18 mouse cellular contexts compared by ENCODE assay signal in the genomic region with DNA sequence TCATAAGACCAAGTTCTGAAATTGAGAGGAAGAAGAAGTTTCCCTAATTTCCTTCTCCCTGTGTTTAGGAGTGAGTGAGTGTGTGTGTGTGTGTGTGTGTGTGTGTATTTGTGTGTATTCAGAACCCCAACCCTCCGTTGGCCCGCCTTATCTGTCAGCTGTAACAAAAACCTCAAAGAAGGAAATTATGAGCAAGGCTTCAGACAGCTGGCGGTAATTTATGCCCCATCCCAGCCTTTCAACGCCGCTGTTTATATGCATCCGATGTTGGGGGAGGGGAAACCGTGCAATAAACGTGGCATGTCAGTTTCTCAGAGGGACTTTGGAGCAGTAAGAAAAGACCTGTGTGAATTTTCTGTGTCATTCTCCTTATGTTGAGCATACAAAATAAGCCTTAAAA. TPM values are rescaled to one million over a fixed set of nuclear protein-coding genes. Genes with fewer than 3 reads are reported as not detected.
DNase-seq lines count a peak whose midpoint lies in the region; ATAC-seq and TF ChIP-seq lines count a peak whose summit lies in the region.
"Had no signal": no experiment of that assay in that cellular context is flagged by ENCODE, and none has a peak within 500 bp of the region (broad histone marks: within the 10 kb centered on the region; RNA-seq: fewer than 3 reads in every experiment).

No protein-coding gene starts in this region.

- no peak for TF ChIP-seq EP300 in CH12.LX (IDR thresholded peaks at IDR 0.05; ENCODE audit: low read length)

- no peaks in the 10 kb centered on the region for H3K9me3 ChIP-seq in hindbrain, embryonic 10.5 days
- H3K9me3 ChIP-seq in hindbrain, embryonic 14.5 days (ENCODE audit: control insufficient read depth, low read length): no peaks in the 10 kb centered on the region
- H3K9me3 ChIP-seq in CH12.LX (replicated peaks; ENCODE audit: low read length): no peaks in the 10 kb centered on the region
- H3K9me3 ChIP-seq: hindbrain, embryonic 12.5 days; limb, embryonic 12.5 days; liver, embryonic 13.5 days; lung, embryonic 15.5 days had no signal

- H3K27ac ChIP-seq in hindbrain, embryonic 10.5 days: no peak overlapping the region
- no peak overlapping the region for H3K27ac ChIP-seq in hindbrain, embryonic 14.5 days
- no peak overlapping the region for H3K27ac ChIP-seq in CH12.LX (ENCODE audit: insufficient read depth, low read depth)
- H3K27ac ChIP-seq: hindbrain, embryonic 12.5 days; limb, embryonic 12.5 days; liver, embryonic 13.5 days; lung, embryonic 15.5 days had no signal

- no peak for TF ChIP-seq POLR2A in CH12.LX (IDR thresholded peaks at IDR 0.05; ENCODE audit: low read depth, low read length)
- TF ChIP-seq POLR2A in brain, embryonic 14.5 days (IDR thresholded peaks at IDR 0.05; ENCODE audit: borderline replicate concordance, extremely low read depth, insufficient read depth, insufficient read length, poor library complexity, severe bottlenecking): no peak

- ATAC-seq in hindbrain, embryonic 14.5 days (ENCODE audit: low FRiP score): no peak
- peak; percentile 37; the same call in 1 of the 2 replicates for ATAC-seq in megakaryocyte progenitor cell, adult 5-6 weeks (replicated peaks; ENCODE audit: poor library complexity)
- ATAC-seq: intestine, postnatal 0 days had no signal

- 44% methylated on average over 8 of the region's 8 CpGs for WGBS in hindbrain, embryonic 10.5 days
- WGBS in hindbrain, embryonic 14.5 days: 13% methylated on average over 8 of the region's 8 CpGs

- no peaks in the 10 kb centered on the region for H3K36me3 ChIP-seq in hindbrain, embryonic 10.5 days
- no peaks in the 10 kb centered on the region for H3K36me3 ChIP-seq in hindbrain, embryonic 14.5 days (replicated peaks; ENCODE audit: control insufficient read depth, insufficient read depth)
- H3K36me3 ChIP-seq in CH12.LX (replicated peaks in 1 of 2; ENCODE audit: control insufficient read depth in 1 of 2, insufficient read depth in 1 of 2, low read length in 1 of 2): no peaks in the 10 kb centered on the region
- H3K36me3 ChIP-seq: hindbrain, embryonic 12.5 days; limb, embryonic 12.5 days; liver, embryonic 13.5 days; lung, embryonic 15.5 days had no signal

- TF ChIP-seq CTCF in CH12.LX (conservative IDR thresholded peaks at IDR 0.05 in 1 of 2, IDR thresholded peaks at IDR 0.05 in 1 of 2; ENCODE audit: low read depth in 2 of 2, low read length in 2 of 2): no peak
- no peak for TF ChIP-seq CTCF in brain, embryonic 14.5 days (IDR thresholded peaks at IDR 0.05; ENCODE audit: borderline replicate concordance, extremely low read depth, insufficient read depth, insufficient read length)

- no peak overlapping the region for H3K9ac ChIP-seq in hindbrain, embryonic 14.5 days
- H3K9ac ChIP-seq in CH12.LX (ENCODE audit: insufficient read depth, low read depth): no peak overlapping the region
- H3K9ac ChIP-seq: hindbrain, embryonic 12.5 days; limb, embryonic 12.5 days; liver, embryonic 13.5 days; lung, embryonic 15.5 days had no signal

- TF ChIP-seq RAD21 in CH12.LX (IDR thresholded peaks at IDR 0.05; ENCODE audit: low read depth, low read length): no peak

- no peaks in the 10 kb centered on the region for H3K79me2 ChIP-seq in CH12.LX (replicated peaks; ENCODE audit: control insufficient read depth, extremely low read depth, insufficient read depth, poor library complexity, severe bottlenecking)

- H3K4me1 ChIP-seq in hindbrain, embryonic 10.5 days (replicated peaks): peaks cover 25% of the 10 kb centered on the region
- H3K4me1 ChIP-seq in hindbrain, embryonic 14.5 days (replicated peaks; ENCODE audit: control insufficient read depth, insufficient read depth, low read length): peaks cover 4% of the 10 kb centered on the region; the same call in 1 of the 2 replicates
- peaks cover 2 to 35% of the 10 kb centered on the region in 2 experiments; a peak in 2 of 4 replicates for H3K4me1 ChIP-seq in CH12.LX (ENCODE audit: control insufficient read depth in 1 of 2, insufficient read depth in 2 of 2)
- H3K4me1 ChIP-seq: liver, embryonic 13.5 days; lung, embryonic 15.5 days had no signal

- H3K4me2 ChIP-seq in hindbrain, embryonic 14.5 days (replicated peaks): no peak overlapping the region
- H3K4me2 ChIP-seq in CH12.LX (ENCODE audit: insufficient read depth, low read depth, poor library complexity, severe bottlenecking): no peak overlapping the region
- H3K4me2 ChIP-seq: hindbrain, embryonic 12.5 days; limb, embryonic 12.5 days; liver, embryonic 13.5 days; lung, embryonic 15.5 days had no signal

- in situ Hi-C loops in CH12.LX (cut with MboI; ENCODE audit: low pct_ligation_motif_present, low pct_unique_long_range_greater_than_20kb, low sequenced_read_pairs): no loop called here

- H3K27me3 ChIP-seq in hindbrain, embryonic 10.5 days (ENCODE audit: insufficient read depth, poor library complexity, severe bottlenecking): no peaks in the 10 kb centered on the region
- H3K27me3 ChIP-seq in hindbrain, embryonic 14.5 days (ENCODE audit: control insufficient read depth, insufficient read depth, low read length): no peaks in the 10 kb centered on the region
- H3K27me3 ChIP-seq in CH12.LX (replicated peaks): no peaks in the 10 kb centered on the region
- H3K27me3 ChIP-seq: hindbrain, embryonic 12.5 days; liver, embryonic 13.5 days; lung, embryonic 15.5 days had no signal

- dilution Hi-C loops in CH12.LX (cut with MboI; ENCODE audit: extremely low pct_ligation_motif_present, extremely low pct_unique_long_range_greater_than_20kb, low sequenced_read_pairs): no loop called here

- no peak overlapping the region for H3K4me3 ChIP-seq in hindbrain, embryonic 10.5 days
- no peak overlapping the region for H3K4me3 ChIP-seq in hindbrain, embryonic 14.5 days (replicated peaks; ENCODE audit: low read length)
- H3K4me3 ChIP-seq in CH12.LX (replicated peaks in 1 of 3; ENCODE audit: low read depth in 2 of 3, low read length in 2 of 3, poor library complexity in 1 of 3): no peak overlapping the region
- H3K4me3 ChIP-seq: hindbrain, embryonic 12.5 days; limb, embryonic 12.5 days; liver, embryonic 13.5 days; lung, embryonic 15.5 days had no signal

- intact Hi-C loops in left cerebral cortex, postnatal 10 days (cut with DNase I): loop anchor here (5.0 kb wide), 1 partner anchor 194 kb away; no protein-coding TSS in a partner anchor

- peak; percentile 27 for DNase-seq in hindbrain, embryonic 10.5 days (ENCODE audit: low spot score)
- no peak for DNase-seq in hindbrain, embryonic 14.5 days (ENCODE audit: low spot score)
- DNase-seq in CH12.LX (ENCODE audit: extremely low read depth): no peak
- DNase-seq in brain, embryonic 14.5 days (ENCODE audit: low read depth): peak; percentile 74
- no peak for DNase-seq in left cerebral cortex, postnatal 10 days (ENCODE audit: extremely low spot score in 1 of 2, low spot score in 2 of 2)
- no peak for DNase-seq in yolk sac, embryonic 10.5 days (ENCODE audit: low spot score)
- DNase-seq: adrenal gland, adult 2 months; cerebellum, adult 11 months; cerebellum, postnatal 14 days; gastrocnemius, postnatal 10 days; kidney, postnatal 25 days; liver, embryonic 13.5 days; thymus, postnatal 4 days had no signal

TF ChIP-seq in CH12.LX, 34 proteins besides CTCF, POLR2A, EP300 and RAD21:
- TF ChIP-seq JUND (conservative IDR thresholded peaks at IDR 0.05; ENCODE audit: low read depth, low read length): no peak
- peak; percentile 38; the same call in 1 of the 2 replicates for TF ChIP-seq ETS1 (conservative IDR thresholded peaks at IDR 0.05; ENCODE audit: low read depth, low read length)

RNA-seq across cellular contexts. Expression of a gene that starts 12.2 kb away (rescaled TPM):
- polyA plus RNA-seq in hindbrain, embryonic 10.5 days (2016; fragmentation: Nextera tagmentation; extraction: Ambion mirVana): 22.4 and 29.4 TPM in 2 replicates
- polyA plus RNA-seq in hindbrain, embryonic 14.5 days (2014; fragmentation: Nextera tagmentation; extraction: Ambion mirVana): 76.6 and 84.5 TPM in 2 replicates
- total RNA-seq in CH12.LX (2012; rRNA removed) (12.0 and 15.2 TPM in 2 replicates), CH12.LX (2014; rRNA removed) (19.5 and 21.7 TPM in 2 replicates)
- polyA plus RNA-seq in CH12.LX (2012; ENCODE audit: insufficient read length, low read depth): 12.2 and 12.4 TPM in 2 replicates
- 44.3 and 69.0 TPM in 2 replicates for polyA plus RNA-seq in brain, embryonic 14.5 days (2012; rRNA removed)
- 4.7 and 4.8 TPM in 2 replicates for total RNA-seq in megakaryocyte progenitor cell, adult 5-6 weeks (2015)
- 6.7 and 7.8 TPM in 2 replicates for total RNA-seq in megakaryocyte progenitor cell, adult 5-6 weeks (2017)
- 100 to 1,000 TPM; 235 to 254 TPM for total RNA-seq in left cerebral cortex, postnatal 10 days (2021)

RNA-seq across cellular contexts. Expression of a gene that starts 24.7 kb away (rescaled TPM):
- 109 and 121 TPM in 2 replicates for polyA plus RNA-seq in hindbrain, embryonic 10.5 days (2016; fragmentation: Nextera tagmentation; extraction: Ambion mirVana)
- polyA plus RNA-seq in hindbrain, embryonic 14.5 days (2014; fragmentation: Nextera tagmentation; extraction: Ambion mirVana): 110 and 111 TPM in 2 replicates
- total RNA-seq in CH12.LX (2012; rRNA removed): 42.6 and 51.4 TPM in 2 replicates
- 77.7 and 82.4 TPM in 2 replicates for total RNA-seq in CH12.LX (2014; rRNA removed)
- 82.8 and 85.2 TPM in 2 replicates for polyA plus RNA-seq in CH12.LX (2012; ENCODE audit: insufficient read length, low read depth)
- 51.2 and 53.4 TPM in 2 replicates for polyA plus RNA-seq in brain, embryonic 14.5 days (2012; rRNA removed)
- total RNA-seq in megakaryocyte progenitor cell, adult 5-6 weeks (2015): 108 and 136 TPM in 2 replicates
- 71.6 and 83.0 TPM in 2 replicates for total RNA-seq in megakaryocyte progenitor cell, adult 5-6 weeks (2017)
- 10 to 100 TPM; 63.1 to 69.7 TPM for total RNA-seq in left cerebral cortex, postnatal 10 days (2021)

Comparison
In these comparisons a context has a peak if more than half of its experiments do, and no peak if none do; other contexts are left out.
1. DNase-seq: peak in hindbrain, embryonic 10.5 days (single experiment) and brain, embryonic 14.5 days (single experiment); none in hindbrain, embryonic 14.5 days (single experiment), CH12.LX (single experiment), left cerebral cortex, postnatal 10 days (0 of 2) and yolk sac, embryonic 10.5 days (single experiment).